Mouse (Mus musculus) liver, embryonic 11.5 days (tissue): ENCODE data around the gene Wnt10b. TPM values are rescaled to one million over a fixed set of nuclear protein-coding genes. Genes with fewer than 3 reads are reported as not detected.

Experiments used
- ATAC-seq: fragments of 200-750 bp; cut with Nextera tagmentation; replicated peaks from 2 replicates; pipeline ENCODE4 v1.8.0; 2017; ENCODE audit warnings: moderate number of reproducible peaks, mild to moderate bottlenecking, moderate TSS enrichment, moderate library complexity; ENCODE audit not compliant: low FRiP score
- DNase-seq: peaks from one replicate; pipeline ENCODE4 v3.0.0-alpha.2; 2017; ENCODE audit warnings: low spot score
- H3K27ac ChIP-seq: fragments of 300-500 bp; sonication (generic); 2 replicates; pipeline ENCODE4 v1.5.1; 2014; ENCODE audit warnings: mild to moderate bottlenecking, low read depth, low read length, control low read depth
- H3K27me3 ChIP-seq: fragments of 300-500 bp; sonication (generic); replicated peaks from 2 replicates; pipeline ENCODE4 v1.6.1; 2014; ENCODE audit warnings: low read length, mixed read lengths; ENCODE audit not compliant: control insufficient read depth, insufficient read depth
- H3K36me3 ChIP-seq: fragments of 300-500 bp; sonication (generic); 2 replicates; pipeline ENCODE4 v1.6.1; 2014; ENCODE audit warnings: mild to moderate bottlenecking, low read length, moderate library complexity, mixed read lengths; ENCODE audit not compliant: control insufficient read depth, insufficient read depth
- H3K4me1 ChIP-seq: fragments of 300-500 bp; sonication (generic); replicated peaks from 2 replicates; pipeline ENCODE4 v1.6.1; 2014; ENCODE audit warnings: low read length, mixed read lengths; ENCODE audit not compliant: control insufficient read depth, insufficient read depth
- H3K4me2 ChIP-seq: fragments of 300-500 bp; sonication (generic); 2 replicates; pipeline ENCODE4 v1.6.1; 2014; ENCODE audit warnings: mild to moderate bottlenecking, control low read depth, moderate library complexity
- H3K4me3 ChIP-seq: fragments of 300-500 bp; sonication (generic); 2 replicates; pipeline ENCODE4 v1.5.1; 2014; ENCODE audit warnings: low read depth, low read length, control low read depth
- H3K9ac ChIP-seq: fragments of 300-500 bp; sonication (generic); 2 replicates; pipeline ENCODE4 v1.6.1; 2014; ENCODE audit warnings: low read depth, low read length, control low read depth
- H3K9me3 ChIP-seq: fragments of 300-500 bp; sonication (generic); 2 replicates; pipeline ENCODE4 v1.6.1; 2016; ENCODE audit warnings: low read length, inconsistent platforms, mixed read lengths; ENCODE audit not compliant: control insufficient read depth
- WGBS: fragments of 180-500 bp; shearing (Covaris S2); extraction: QIAGEN DNeasy Blood & Tissue Kit; methylation state at CpG from one replicate; pipeline ENCODE4 v1.1.7; 2014; 5-methylcytosine and 5-hydroxymethylcytosine counted together
- polyA plus RNA-seq: library from polyadenylated mRNA; unstranded; fragments of >200 nt; fragmentation: Nextera tagmentation; extraction: Ambion mirVana; gene quantifications from 2 replicates; pipeline ENCODE4 v1.2.1, GENCODE M21; 2014

Wnt10b gene
- polyA plus RNA-seq, 1 experiment from 2014 or later, result not detected

DNA sequence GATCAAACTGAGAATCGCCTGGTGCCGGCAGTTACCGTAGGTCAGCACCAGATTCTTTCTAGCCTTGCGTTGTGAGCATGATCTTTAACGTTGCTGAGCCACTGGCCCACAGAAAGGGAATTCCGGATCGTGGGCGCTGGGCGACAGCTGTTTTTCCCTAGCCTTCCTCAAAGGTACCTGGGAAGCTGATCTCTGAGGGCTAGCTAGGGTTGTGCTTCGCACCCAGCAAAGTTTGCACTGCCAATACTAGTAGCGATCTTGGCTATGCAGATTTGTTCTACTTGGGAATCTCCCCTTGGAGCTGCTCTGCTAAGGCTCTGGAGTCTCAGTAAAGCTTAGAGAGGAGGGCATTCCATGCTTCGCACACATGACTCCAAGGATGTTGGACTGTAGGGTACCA, 13.3 kb upstream of the Wnt10b start:
- Histone ChIP-seq H3K27me3 (peaks cover 96% of the 10 kb centered on the region), H3K4me2 (no peak overlapping the region; the same call in 1 of the 2 replicates), H3K36me3 (no peaks in the 10 kb centered on the region), H3K4me3 (peak overlapping the region; percentile 25; the same call in 1 of the 2 replicates), H3K9ac (no peak overlapping the region), H3K27ac (no peak overlapping the region), H3K9me3 (no peaks in the 10 kb centered on the region), H3K4me1 (peaks cover 11% of the 10 kb centered on the region)
- no peak for ATAC-seq
- no peak for DNase-seq
- 4% methylated on average over 12 of the region's 12 CpGs for WGBS

DNA sequence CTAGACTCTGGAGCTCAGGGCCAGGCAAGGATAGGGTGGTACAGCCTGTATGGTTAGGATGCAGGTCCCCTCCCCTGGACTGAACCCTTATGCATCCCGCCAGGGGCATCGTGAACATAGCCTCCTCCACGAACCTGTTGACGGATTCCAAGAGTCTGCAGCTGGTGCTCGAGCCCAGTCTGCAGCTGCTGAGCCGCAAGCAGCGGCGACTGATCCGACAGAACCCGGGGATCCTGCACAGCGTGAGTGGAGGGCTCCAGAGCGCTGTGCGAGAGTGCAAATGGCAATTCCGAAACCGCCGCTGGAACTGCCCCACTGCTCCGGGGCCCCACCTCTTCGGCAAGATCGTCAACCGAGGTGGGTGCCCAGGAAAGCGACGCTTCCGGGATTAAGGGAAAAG, 12.8 kb upstream of the Wnt10b start:
- Histone ChIP-seq H3K4me2 (no peak overlapping the region; the same call in 1 of the 2 replicates), H3K4me1 (peaks cover 11% of the 10 kb centered on the region), H3K4me3 (peak overlapping the region; percentile 25; the same call in 1 of the 2 replicates), H3K9me3 (no peaks in the 10 kb centered on the region), H3K36me3 (no peaks in the 10 kb centered on the region), H3K27ac (no peak overlapping the region), H3K9ac (no peak overlapping the region), H3K27me3 (peaks cover 93% of the 10 kb centered on the region)
- no peak for ATAC-seq
- WGBS, result 2% methylated on average over 23 of the region's 23 CpGs
- DNase-seq, result no peak

DNA sequence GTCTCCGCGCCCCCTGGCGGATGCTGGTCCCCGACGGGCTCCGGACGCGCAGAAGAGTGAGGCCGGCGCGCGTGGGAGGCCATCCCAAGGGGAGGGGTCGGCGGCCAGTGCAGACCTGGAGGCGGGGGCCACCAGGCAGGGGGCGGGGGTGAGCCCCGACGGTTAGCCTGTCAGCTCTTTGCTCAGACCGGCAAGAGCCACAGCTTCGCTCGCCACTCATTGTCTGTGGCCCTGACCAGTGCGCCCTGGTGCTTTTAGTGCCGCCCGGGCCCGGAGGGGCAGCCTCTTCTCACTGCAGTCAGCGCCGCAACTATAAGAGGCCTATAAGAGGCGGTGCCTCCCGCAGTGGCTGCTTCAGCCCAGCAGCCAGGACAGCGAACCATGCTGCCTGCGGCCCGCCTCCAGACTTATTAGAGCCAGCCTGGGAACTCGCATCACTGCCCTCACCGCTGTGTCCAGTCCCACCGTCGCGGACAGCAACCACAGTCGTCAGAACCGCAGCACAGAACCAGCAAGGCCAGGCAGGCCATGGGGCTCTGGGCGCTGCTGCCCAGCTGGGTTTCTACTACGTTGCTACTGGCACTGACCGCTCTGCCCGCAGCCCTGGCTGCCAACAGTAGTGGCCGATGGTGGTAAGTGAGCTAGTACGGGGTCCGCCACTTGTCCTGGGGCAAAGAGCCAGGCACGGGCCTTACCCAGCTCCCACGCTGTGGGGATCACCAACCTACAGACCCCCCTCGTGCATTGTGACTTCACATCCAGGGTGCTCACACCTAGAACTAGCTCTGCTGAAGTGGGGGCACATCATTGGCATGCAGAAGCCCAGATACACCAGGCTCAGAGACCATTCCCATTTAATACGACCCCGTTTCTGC, 11.9 kb upstream of the Wnt10b start, which contains the start of gene Wnt1:
Gene Wnt1, plus strand, starts transcription at position 197 of the 875 bp plus-strand sequence.
- Histone ChIP-seq H3K36me3 (no peaks in the 10 kb centered on the region), H3K4me3 (peak within 1 kb of the TSS; percentile 25; the same call in 1 of the 2 replicates), H3K4me2 (peak within 1 kb of the TSS; percentile 3; the same call in 1 of the 2 replicates), H3K27me3 (peaks cover 93% of the 10 kb centered on the region), H3K9ac (no peak within 1 kb of the TSS), H3K4me1 (peaks cover 11% of the 10 kb centered on the region), H3K27ac (no peak within 1 kb of the TSS), H3K9me3 (no peaks in the 10 kb centered on the region)
- WGBS, result 6% methylated on average over 50 of the region's 51 CpGs
- ATAC-seq (no peak; the same call in 1 of the 2 replicates), DNase-seq (peak; percentile 64)

DNA sequence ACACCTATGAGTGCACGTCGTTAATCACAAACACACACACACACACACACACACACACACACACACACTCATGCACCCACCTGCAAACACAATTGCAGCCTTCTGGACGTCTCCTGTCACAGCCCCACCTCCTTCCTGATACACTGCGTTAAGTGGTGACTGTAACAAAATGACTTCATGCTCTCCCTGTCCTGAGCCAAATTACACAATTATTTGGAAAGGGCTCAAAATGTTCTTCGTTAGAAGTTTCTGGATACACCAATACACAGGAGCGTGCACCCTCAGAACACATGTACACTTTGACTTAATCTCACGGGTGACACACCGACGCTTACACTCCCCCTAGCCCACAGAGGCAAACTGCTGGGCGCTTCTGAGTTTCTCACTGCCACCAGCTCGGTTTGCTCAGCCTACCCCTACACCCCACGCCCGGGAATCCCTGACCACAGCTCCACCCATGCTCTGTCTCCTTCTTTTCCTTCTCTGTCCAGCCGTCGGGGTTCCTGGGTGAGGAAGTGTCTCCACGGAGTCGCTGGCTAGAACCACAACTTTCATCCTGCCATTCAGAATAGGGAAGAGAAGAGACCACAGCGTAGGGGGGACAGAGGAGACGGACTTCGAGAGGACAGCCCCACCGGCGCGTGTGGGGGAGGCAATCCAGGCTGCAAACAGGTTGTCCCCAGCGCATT, 11.2 kb upstream of the Wnt10b start:
- no peak for DNase-seq
- no peak overlapping the region for H3K9ac ChIP-seq
- no peaks in the 10 kb centered on the region for H3K9me3 ChIP-seq
- WGBS, result 11% methylated on average over 24 of the region's 24 CpGs
- H3K36me3 ChIP-seq, result no peaks in the 10 kb centered on the region
- H3K4me2 ChIP-seq, result 0 out of 2 replicates have a peak overlapping the region, but pooled peaks have one; percentile 3
- ATAC-seq, result no peak
- no peak overlapping the region for H3K27ac ChIP-seq
- H3K4me3 ChIP-seq, result no peak overlapping the region
- H3K27me3 ChIP-seq, result peaks cover 90% of the 10 kb centered on the region
- peaks cover 11% of the 10 kb centered on the region for H3K4me1 ChIP-seq

DNA sequence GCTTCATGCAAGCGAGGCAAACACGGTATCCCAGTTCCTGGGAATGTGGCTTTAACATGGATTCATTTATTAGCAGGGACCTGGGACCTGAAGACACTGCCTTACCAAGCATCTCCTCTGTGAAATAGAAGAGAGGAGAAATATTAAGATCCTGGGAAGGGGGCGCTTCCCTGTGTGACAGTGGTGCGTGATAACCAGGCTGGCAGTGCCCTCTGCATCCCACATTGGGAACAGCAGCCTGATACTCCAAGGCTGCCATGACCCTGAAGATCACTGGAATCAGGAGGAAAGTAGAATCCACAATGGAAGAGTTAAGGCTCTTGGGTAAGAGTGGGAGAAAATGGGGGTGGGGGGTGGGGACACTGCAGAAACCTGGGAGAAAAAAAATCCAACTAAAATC, 10.0 kb upstream of the Wnt10b start:
- H3K9ac ChIP-seq, result no peak overlapping the region
- H3K36me3 ChIP-seq, result no peaks in the 10 kb centered on the region
- H3K4me1 ChIP-seq, result peaks cover 11% of the 10 kb centered on the region
- peaks cover 78% of the 10 kb centered on the region for H3K27me3 ChIP-seq
- 42% methylated on average over 4 of the region's 4 CpGs for WGBS
- H3K9me3 ChIP-seq, result no peaks in the 10 kb centered on the region
- no peak for DNase-seq
- H3K4me3 ChIP-seq, result no peak overlapping the region
- H3K27ac ChIP-seq, result no peak overlapping the region
- no peak for ATAC-seq
- no peak overlapping the region for H3K4me2 ChIP-seq

DNA sequence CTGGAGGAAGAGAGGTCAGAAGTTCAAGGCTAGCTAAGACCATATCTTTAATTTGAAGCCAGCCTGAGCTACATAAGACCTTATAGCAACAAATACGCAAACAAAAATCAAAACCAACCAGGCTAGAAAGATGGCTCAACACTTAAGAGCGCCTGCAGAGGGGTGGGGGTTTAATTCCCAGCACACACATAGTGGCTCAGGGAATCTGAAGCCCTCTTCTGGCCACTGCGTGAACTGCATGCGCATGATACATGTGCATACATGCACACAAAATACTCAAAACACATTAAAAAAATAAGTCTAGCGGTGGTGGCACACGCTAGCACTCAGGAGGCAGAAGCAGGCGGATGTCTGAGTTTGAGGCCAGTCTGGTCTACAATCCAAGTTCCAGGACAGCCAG, 7.8 kb upstream of the Wnt10b start:
- no peak for ATAC-seq
- Histone ChIP-seq H3K9me3 (no peaks in the 10 kb centered on the region), H3K4me3 (no peak overlapping the region), H3K4me1 (peaks cover under 1% of the 10 kb centered on the region), H3K36me3 (no peaks in the 10 kb centered on the region), H3K27me3 (peaks cover 71% of the 10 kb centered on the region), H3K4me2 (no peak overlapping the region), H3K9ac (no peak overlapping the region), H3K27ac (no peak overlapping the region)
- no peak for DNase-seq
- WGBS, result 30% methylated on average over 7 of the region's 7 CpGs

DNA sequence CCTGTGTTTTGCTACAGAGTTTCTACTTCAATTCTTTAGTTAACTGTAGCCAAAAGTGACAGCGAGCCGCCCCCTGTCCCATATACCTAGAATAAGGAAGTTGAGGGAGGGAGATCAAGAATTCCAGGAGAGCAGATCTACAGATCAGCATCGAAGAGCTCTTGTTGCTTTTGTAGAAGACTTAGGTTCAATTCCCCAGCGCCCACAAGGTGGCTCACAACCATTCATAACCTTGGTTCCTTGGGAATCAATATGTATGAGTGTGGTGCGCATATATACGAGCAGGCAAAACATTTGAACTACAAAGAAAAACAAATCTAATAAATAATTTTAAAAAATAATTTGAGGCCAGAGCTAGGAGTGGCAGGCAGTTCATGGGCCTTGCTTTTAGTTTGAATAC, 3.2 kb upstream of the Wnt10b start:
- Histone ChIP-seq H3K4me3 (no peak overlapping the region), H3K4me2 (no peak overlapping the region), H3K36me3 (no peaks in the 10 kb centered on the region), H3K9me3 (no peaks in the 10 kb centered on the region), H3K27me3 (peaks cover 76% of the 10 kb centered on the region), H3K27ac (no peak overlapping the region), H3K9ac (no peak overlapping the region), H3K4me1 (peaks cover 9% of the 10 kb centered on the region)
- ATAC-seq (no peak), DNase-seq (no peak)
- 30% methylated on average over 6 of the region's 6 CpGs for WGBS

DNA sequence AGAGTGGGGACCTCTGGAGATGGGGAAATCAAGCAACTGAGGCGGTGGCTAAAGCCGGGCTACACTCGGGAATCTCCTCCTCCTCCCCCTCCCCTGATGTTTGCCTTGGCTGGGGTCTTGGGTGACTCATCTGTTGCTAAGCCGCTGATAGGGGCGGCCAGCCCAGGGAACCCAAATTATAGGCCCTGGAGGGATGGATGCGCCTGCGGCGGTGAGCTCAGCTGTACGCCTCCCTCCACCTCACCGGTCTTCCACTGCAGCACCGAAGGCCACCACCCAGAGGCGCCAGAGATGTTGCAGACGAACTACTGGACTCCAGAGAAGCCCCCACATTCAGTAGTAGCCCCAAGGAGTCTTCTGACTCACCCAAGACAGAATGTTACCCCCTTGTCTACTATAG, 2.6 kb upstream of the Wnt10b start:
- WGBS, result 7% methylated on average over 13 of the region's 13 CpGs
- Histone ChIP-seq H3K36me3 (no peaks in the 10 kb centered on the region), H3K27me3 (peaks cover 78% of the 10 kb centered on the region), H3K4me1 (peaks cover 10% of the 10 kb centered on the region), H3K27ac (no peak overlapping the region), H3K9me3 (no peaks in the 10 kb centered on the region), H3K4me3 (no peak overlapping the region), H3K9ac (no peak overlapping the region), H3K4me2 (no peak overlapping the region)
- DNase-seq (no peak), ATAC-seq (no peak)
